Mouse (Mus musculus) bone marrow, adult 2 months (tissue): ENCODE results near the gene Grap2.

Experiments
- CTCF ChIP-seq: fragments of 200-500 bp; IDR thresholded peaks from 2 replicates; pipeline ENCODE4 v1.5.1; 2011; ENCODE audit warnings: low read length, control low read depth; ENCODE audit not compliant: control insufficient read depth, insufficient read depth
- POLR2A ChIP-seq: fragments of 200-500 bp; IDR thresholded peaks from 2 replicates; pipeline ENCODE4 v1.6.1; 2011; ENCODE audit warnings: low read depth, mild to moderate bottlenecking, control low read depth, low read length, borderline replicate concordance; ENCODE audit not compliant: control insufficient read depth

- no peak for TF ChIP-seq CTCF
- no peak for TF ChIP-seq POLR2A
Observed at GRCm38 (mm10) chr15:80590641-80591040, 18.2 kb downstream of the Grap2 start.
